In the genomic region with DNA sequence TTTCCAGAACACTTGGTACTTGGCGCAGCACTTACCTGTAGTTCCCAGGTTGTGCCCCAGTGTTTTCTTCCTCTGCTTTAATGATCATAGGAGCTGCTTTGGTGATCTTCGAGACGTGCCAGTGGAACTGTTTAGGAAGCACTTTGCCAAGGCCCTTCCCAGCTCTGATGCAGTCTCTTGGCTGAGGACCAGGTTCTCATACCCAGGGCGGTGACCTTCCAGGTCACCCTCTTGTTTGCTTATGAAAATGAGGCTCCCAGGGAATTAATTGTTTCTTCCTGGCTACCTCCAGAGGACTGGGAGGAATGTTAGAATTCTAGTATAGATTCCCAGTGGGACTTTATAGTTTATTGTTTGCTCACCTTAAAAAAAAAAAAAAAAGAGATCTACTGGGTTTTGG, we compare ENCODE assay signal across 12 mouse cellular contexts.
DNase-seq lines count a peak whose midpoint lies in the region; ATAC-seq and TF ChIP-seq lines count a peak whose summit lies in the region.
"Had no signal": no experiment of that assay in that cellular context is flagged by ENCODE, and none has a peak within 500 bp of the region (broad histone marks: within the 10 kb centered on the region; RNA-seq: fewer than 3 reads in every experiment).

No protein-coding gene starts in this region.

- peak; percentile 6 for DNase-seq in embryonic facial prominence, embryonic 11.5 days (ENCODE audit: low spot score)
- DNase-seq in embryonic facial prominence, embryonic 10.5 days (ENCODE audit: low spot score) = no peak
- DNase-seq in layer of hippocampus, adult 2 months (ENCODE audit: low spot score in 2 of 2) = no peak
- DNase-seq in layer of hippocampus, postnatal 36 days = no peak
- peak; percentile 53 for DNase-seq in brain, embryonic 14.5 days (ENCODE audit: low read depth)
- DNase-seq in kidney, postnatal 4 days = peak; percentile 56 to 57
- no peak for DNase-seq in liver, embryonic 11.5 days (ENCODE audit: low spot score)
- DNase-seq: cerebellum, adult 2 months; thymus, postnatal 36 days had no signal

- whole genome bisulfite sequencing in embryonic facial prominence, embryonic 11.5 days = 85% methylated on average over 4 of the region's 4 CpGs
- 72% methylated on average over 4 of the region's 4 CpGs for WGBS in embryonic facial prominence, embryonic 10.5 days
- 90% methylated on average over 4 of the region's 4 CpGs for WGBS in liver, embryonic 11.5 days

- no peak for TF ChIP-seq POLR2A in brain, embryonic 14.5 days (IDR thresholded peaks at IDR 0.05; ENCODE audit: borderline replicate concordance, extremely low read depth, insufficient read depth, insufficient read length, poor library complexity, severe bottlenecking)

- no peak for TF ChIP-seq CTCF in layer of hippocampus, adult 2 months (conservative IDR thresholded peaks at IDR 0.05)
- no peak for TF ChIP-seq CTCF in brain, embryonic 14.5 days (IDR thresholded peaks at IDR 0.05; ENCODE audit: borderline replicate concordance, extremely low read depth, insufficient read depth, insufficient read length)

- no peak overlapping the region for H3K9ac ChIP-seq in embryonic facial prominence, embryonic 11.5 days (replicated peaks; ENCODE audit: low read length)
- H3K9ac ChIP-seq in liver, embryonic 11.5 days (ENCODE audit: low read depth, low read length) = no peak overlapping the region
- H3K9ac ChIP-seq: limb, embryonic 15.5 days; midbrain, embryonic 13.5 days had no signal

- no peak overlapping the region for H3K4me3 ChIP-seq in embryonic facial prominence, embryonic 11.5 days (ENCODE audit: low read depth, low read length)
- no peak overlapping the region for H3K4me3 ChIP-seq in embryonic facial prominence, embryonic 10.5 days
- no peak overlapping the region for H3K4me3 ChIP-seq in layer of hippocampus, adult 2 months
- no peak overlapping the region for H3K4me3 ChIP-seq in liver, embryonic 11.5 days (ENCODE audit: low read depth, low read length)
- H3K4me3 ChIP-seq: limb, embryonic 15.5 days; midbrain, embryonic 13.5 days had no signal

- H3K4me1 ChIP-seq in embryonic facial prominence, embryonic 11.5 days (ENCODE audit: control insufficient read depth, insufficient read depth, low read length) = peaks cover under 1% of the 10 kb centered on the region; the same call in 1 of the 2 replicates
- peaks cover 58% of the 10 kb centered on the region for H3K4me1 ChIP-seq in embryonic facial prominence, embryonic 10.5 days
- H3K4me1 ChIP-seq in liver, embryonic 11.5 days (replicated peaks; ENCODE audit: control insufficient read depth, insufficient read depth, low read length) = peaks cover 40% of the 10 kb centered on the region

- H3K9me3 ChIP-seq in embryonic facial prominence, embryonic 11.5 days (replicated peaks; ENCODE audit: control insufficient read depth, low read length) = no peaks in the 10 kb centered on the region
- H3K9me3 ChIP-seq in embryonic facial prominence, embryonic 10.5 days = no peaks in the 10 kb centered on the region
- H3K9me3 ChIP-seq in liver, embryonic 11.5 days (ENCODE audit: control insufficient read depth, low read length) = no peaks in the 10 kb centered on the region
- H3K9me3 ChIP-seq: limb, embryonic 15.5 days; midbrain, embryonic 13.5 days had no signal

- H3K4me2 ChIP-seq in embryonic facial prominence, embryonic 11.5 days (ENCODE audit: low read depth, low read length) = no peak overlapping the region
- H3K4me2 ChIP-seq in liver, embryonic 11.5 days = no peak overlapping the region
- H3K4me2 ChIP-seq: limb, embryonic 15.5 days; midbrain, embryonic 13.5 days had no signal

- ATAC-seq in embryonic facial prominence, embryonic 11.5 days (replicated peaks; ENCODE audit: insufficient number of reproducible peaks, low FRiP score, low TSS enrichment, low read depth) = no peak
- no peak for ATAC-seq in liver, embryonic 11.5 days (replicated peaks; ENCODE audit: low FRiP score)
- ATAC-seq: midbrain, embryonic 13.5 days had no signal

- no peaks in the 10 kb centered on the region for H3K27me3 ChIP-seq in embryonic facial prominence, embryonic 11.5 days (ENCODE audit: control insufficient read depth, insufficient read depth, low read length)
- no peaks in the 10 kb centered on the region for H3K27me3 ChIP-seq in embryonic facial prominence, embryonic 10.5 days (replicated peaks; ENCODE audit: low read depth, poor library complexity, severe bottlenecking)
- H3K27me3 ChIP-seq in liver, embryonic 11.5 days (replicated peaks; ENCODE audit: control insufficient read depth, insufficient read depth, low read length) = no peaks in the 10 kb centered on the region
- H3K27me3 ChIP-seq: limb, embryonic 15.5 days; midbrain, embryonic 13.5 days had no signal

- no peaks in the 10 kb centered on the region for H3K36me3 ChIP-seq in embryonic facial prominence, embryonic 11.5 days (replicated peaks; ENCODE audit: control insufficient read depth, insufficient read depth, low read depth, low read length)
- peaks cover 30% of the 10 kb centered on the region for H3K36me3 ChIP-seq in embryonic facial prominence, embryonic 10.5 days (replicated peaks)
- no peaks in the 10 kb centered on the region; the same call in 1 of the 2 replicates for H3K36me3 ChIP-seq in liver, embryonic 11.5 days (ENCODE audit: control insufficient read depth, insufficient read depth, low read length)
- H3K36me3 ChIP-seq: G1E; limb, embryonic 15.5 days had no signal

- no peak overlapping the region for H3K27ac ChIP-seq in embryonic facial prominence, embryonic 11.5 days (replicated peaks; ENCODE audit: low read depth, low read length)
- no peak overlapping the region for H3K27ac ChIP-seq in embryonic facial prominence, embryonic 10.5 days (replicated peaks)
- peak overlapping the region; percentile 46; the same call in 1 of the 2 replicates for H3K27ac ChIP-seq in layer of hippocampus, adult 2 months
- H3K27ac ChIP-seq in liver, embryonic 11.5 days (ENCODE audit: low read depth, low read length) = no peak overlapping the region
- H3K27ac ChIP-seq: limb, embryonic 15.5 days; midbrain, embryonic 13.5 days had no signal

Comparison
In these comparisons a context has a peak if more than half of its experiments do, and no peak if none do; other contexts are left out.
1. DNase-seq: peak in embryonic facial prominence, embryonic 11.5 days (single experiment), brain, embryonic 14.5 days (single experiment) and kidney, postnatal 4 days (2 of 2); none in embryonic facial prominence, embryonic 10.5 days (single experiment), layer of hippocampus, adult 2 months (0 of 2), layer of hippocampus, postnatal 36 days (0 of 2) and liver, embryonic 11.5 days (single experiment).